In genomic region chr16:31437358-31437757, GRCm38 (mm10) we compare ENCODE assay signal across 26 mouse cellular contexts.
"Had no signal": no experiment of that assay in that cellular context is flagged by ENCODE, and none has a peak within 500 bp of the region (broad histone marks: within the 10 kb centered on the region; RNA-seq: fewer than 3 reads in every experiment).

No protein-coding gene starts in this region.

- H3K4me2 ChIP-seq: heart, embryonic 11.5 days; heart, embryonic 13.5 days; heart, embryonic 15.5 days; hindbrain, embryonic 13.5 days; hindbrain, embryonic 15.5 days; kidney, embryonic 15.5 days; limb, embryonic 12.5 days; liver, embryonic 12.5 days had no signal

- H3K36me3 ChIP-seq: heart, embryonic 13.5 days; heart, embryonic 15.5 days; kidney, embryonic 15.5 days; limb, embryonic 10.5 days had no signal

- H3K27ac ChIP-seq: gastrocnemius, adult 2 months; heart, adult 2 months; heart, embryonic 13.5 days; heart, embryonic 15.5 days; hindbrain, embryonic 13.5 days; hindbrain, embryonic 15.5 days; hindbrain, postnatal 0 days; kidney, embryonic 15.5 days; kidney, postnatal 0 days; left cerebral cortex, adult 2 months; limb, embryonic 10.5 days; limb, embryonic 12.5 days; liver, embryonic 12.5 days; liver, embryonic 14.5 days had no signal

- H3K4me1 ChIP-seq: limb, embryonic 12.5 days had no signal

- H3K9me3 ChIP-seq: heart, embryonic 15.5 days; hindbrain, embryonic 13.5 days; hindbrain, embryonic 15.5 days; limb, embryonic 10.5 days; liver, embryonic 12.5 days had no signal

- H3K27me3 ChIP-seq: heart, embryonic 13.5 days; heart, embryonic 15.5 days; hindbrain, embryonic 13.5 days; hindbrain, embryonic 15.5 days; kidney, embryonic 15.5 days; limb, embryonic 12.5 days had no signal

- DNase-seq: gastrocnemius, adult 2 months; gastrocnemius, postnatal 10 days; gastrocnemius, postnatal 25 days; heart, adult 11 months; heart, adult 2 months; heart, postnatal 14 days; heart, postnatal 36 days; kidney, adult 11 months; kidney, adult 2 months; kidney, adult 9 months; kidney, postnatal 14 days; kidney, postnatal 36 days; liver had no signal

- H3K9ac ChIP-seq: heart, embryonic 13.5 days; heart, embryonic 15.5 days; hindbrain, embryonic 13.5 days; hindbrain, embryonic 15.5 days; kidney, embryonic 15.5 days; limb, embryonic 12.5 days; liver, embryonic 12.5 days; liver, embryonic 14.5 days had no signal

- H3K4me3 ChIP-seq: gastrocnemius, adult 2 months; heart, adult 2 months; heart, embryonic 13.5 days; heart, embryonic 15.5 days; hindbrain, embryonic 13.5 days; hindbrain, embryonic 15.5 days; kidney, embryonic 15.5 days; left cerebral cortex, adult 2 months; limb, embryonic 10.5 days; limb, embryonic 12.5 days; liver, embryonic 12.5 days had no signal

- ATAC-seq: hindbrain, postnatal 0 days; liver, embryonic 12.5 days had no signal
